Mouse (Mus musculus) hindbrain, embryonic 10.5 days (tissue): ENCODE results near the gene Gm26920. TPM values are rescaled to one million over a fixed set of nuclear protein-coding genes. Genes with fewer than 3 reads are reported as not detected.

Source experiments
- DNase-seq: peaks from one replicate; pipeline ENCODE4 v3.0.0-alpha.2; 2017; ENCODE audit warnings: low spot score
- H3K27ac ChIP-seq: fragments of 300-500 bp; sonication (generic); 2 replicates; pipeline ENCODE4 v1.5.1; 2016; ENCODE audit warnings: mild to moderate bottlenecking, moderate library complexity
- H3K27me3 ChIP-seq: fragments of 300-500 bp; sonication (generic); 2 replicates; pipeline ENCODE4 v1.6.1; 2016; ENCODE audit warnings: mild to moderate bottlenecking; ENCODE audit not compliant: poor library complexity, insufficient read depth, severe bottlenecking
- H3K36me3 ChIP-seq: fragments of 300-500 bp; sonication (generic); 2 replicates; pipeline ENCODE4 v1.6.1; 2016; ENCODE audit warnings: mild to moderate bottlenecking, moderate library complexity
- H3K4me1 ChIP-seq: fragments of 300-500 bp; sonication (generic); replicated peaks from 2 replicates; pipeline ENCODE4 v1.6.1; 2016; ENCODE audit warnings: mild to moderate bottlenecking
- H3K4me3 ChIP-seq: fragments of 300-500 bp; sonication (generic); 2 replicates; pipeline ENCODE4 v1.5.1; 2016; ENCODE audit warnings: mild to moderate bottlenecking, moderate library complexity
- H3K9me3 ChIP-seq: fragments of 300-500 bp; sonication (generic); 2 replicates; pipeline ENCODE4 v1.6.1; 2016; ENCODE audit warnings: mild to moderate bottlenecking, moderate library complexity
- WGBS: fragments of 180-500 bp; shearing (Covaris S2); methylation state at CpG from one replicate; pipeline ENCODE4 v1.1.7; 2016; 5-methylcytosine and 5-hydroxymethylcytosine counted together
- polyA plus RNA-seq: library from polyadenylated mRNA; unstranded; fragments of >200 nt; fragmentation: Nextera tagmentation; extraction: Ambion mirVana; gene quantifications from 2 replicates; pipeline ENCODE4 v1.2.1, GENCODE M21; 2016

Gene Gm26920
- polyA plus RNA-seq, 1 experiment from 2014 or later: 1.6 TPM

DNA sequence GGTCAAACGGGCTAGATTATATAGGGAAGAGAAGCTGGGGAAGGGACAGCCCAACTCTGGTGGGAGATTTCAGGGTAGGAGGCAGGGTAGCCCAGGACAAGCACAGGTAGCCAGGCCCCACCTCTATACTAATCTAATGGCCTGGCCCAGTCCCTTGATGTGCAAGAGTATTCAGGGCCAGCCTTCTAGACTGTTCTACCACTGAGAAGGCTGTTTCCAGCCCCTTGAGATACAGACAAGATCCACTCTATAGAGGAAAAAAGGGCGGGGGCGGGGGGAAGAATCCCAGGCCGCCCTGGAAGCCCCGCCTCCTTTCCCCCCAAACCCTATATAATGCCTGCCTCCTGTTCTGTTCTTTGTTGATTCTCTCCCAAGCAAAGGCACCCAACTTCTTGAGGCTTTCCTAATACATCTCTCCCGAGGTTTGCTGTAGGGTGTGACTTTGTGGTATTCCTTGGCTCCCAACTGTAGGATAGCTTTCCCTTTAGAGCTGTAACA, 3.8 kb upstream of the Gm26920 start:
- H3K27ac ChIP-seq: peak overlapping the region; percentile 98
- peaks cover 21% of the 10 kb centered on the region for H3K36me3 ChIP-seq
- peaks cover 30% of the 10 kb centered on the region for H3K4me1 ChIP-seq
- 0 out of 2 replicates have a peak, but pooled peaks cover 1% of the 10 kb centered on the region for H3K9me3 ChIP-seq
- no peak for DNase-seq
- no peaks in the 10 kb centered on the region for H3K27me3 ChIP-seq
- WGBS: 75% methylated on average over 6 of the region's 6 CpGs
- H3K4me3 ChIP-seq: peak overlapping the region; percentile 75

DNA sequence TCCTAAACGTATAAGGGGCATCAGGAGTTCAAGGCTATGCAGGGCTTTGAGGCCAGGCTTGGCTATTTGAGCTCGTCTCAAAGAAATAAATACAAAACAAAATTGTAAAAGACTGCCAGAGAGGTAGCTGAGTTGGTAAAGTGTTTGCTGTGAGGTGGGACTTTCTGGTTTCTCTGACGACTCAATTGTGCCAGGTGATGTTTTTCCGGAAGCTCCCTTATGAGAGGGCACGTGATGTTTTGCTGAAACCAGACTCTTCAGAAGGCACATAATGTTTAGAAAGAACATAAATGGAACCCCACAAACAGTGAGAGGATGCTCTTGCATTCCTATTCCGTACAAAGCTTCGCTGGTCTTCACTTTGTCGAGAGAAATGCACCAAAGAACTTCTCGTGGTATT, 2.5 kb upstream of the Gm26920 start:
- H3K36me3 ChIP-seq: peaks cover 9% of the 10 kb centered on the region
- no peaks in the 10 kb centered on the region for H3K9me3 ChIP-seq
- 82% methylated on average over 9 of the region's 9 CpGs for WGBS
- peaks cover 43% of the 10 kb centered on the region for H3K4me1 ChIP-seq
- no peaks in the 10 kb centered on the region for H3K27me3 ChIP-seq
- no peak overlapping the region for H3K27ac ChIP-seq
- H3K4me3 ChIP-seq: no peak overlapping the region
- no peak for DNase-seq

GRCm38 (mm10) chr7:30090970-30091585, 868 bp upstream of the Gm26920 start:
- H3K27ac ChIP-seq: peak overlapping the region; percentile 89
- WGBS: 9% methylated on average over 9 of the region's 9 CpGs
- no peak for DNase-seq
- H3K27me3 ChIP-seq: no peaks in the 10 kb centered on the region
- peak overlapping the region; percentile 66 for H3K4me3 ChIP-seq
- H3K4me1 ChIP-seq: peaks cover 38% of the 10 kb centered on the region
- no peaks in the 10 kb centered on the region for H3K9me3 ChIP-seq
- H3K36me3 ChIP-seq: peaks cover 14% of the 10 kb centered on the region

DNA sequence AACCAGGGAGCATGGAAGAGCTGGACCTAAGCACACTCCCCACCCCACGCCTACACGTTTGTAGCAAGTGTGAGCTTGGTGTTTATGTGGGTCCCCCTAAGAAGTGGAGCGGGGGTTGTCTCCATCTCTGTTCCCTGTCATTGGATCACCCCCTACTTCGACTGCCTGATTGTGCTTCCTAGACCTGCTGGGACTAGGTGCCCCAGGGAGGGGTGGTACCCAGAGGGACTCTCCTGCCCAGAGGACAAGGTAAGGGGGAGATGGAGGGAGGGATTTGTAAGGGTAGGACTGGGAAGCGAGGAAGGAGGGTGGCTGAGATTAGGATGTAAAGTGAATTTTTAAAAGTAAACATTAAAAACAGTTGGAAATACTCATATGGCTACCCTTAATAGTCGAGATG, 805 bp downstream of the Gm26920 start:
- peak overlapping the region; percentile 89 for H3K27ac ChIP-seq
- H3K4me3 ChIP-seq: peak overlapping the region; percentile 66
- DNase-seq: no peak
- peaks cover 9% of the 10 kb centered on the region; the same call in 1 of the 2 replicates for H3K9me3 ChIP-seq
- H3K27me3 ChIP-seq: no peaks in the 10 kb centered on the region
- peaks cover 33% of the 10 kb centered on the region for H3K4me1 ChIP-seq
- peaks cover 30% of the 10 kb centered on the region for H3K36me3 ChIP-seq
- 21% methylated on average over 6 of the region's 6 CpGs for WGBS

DNA sequence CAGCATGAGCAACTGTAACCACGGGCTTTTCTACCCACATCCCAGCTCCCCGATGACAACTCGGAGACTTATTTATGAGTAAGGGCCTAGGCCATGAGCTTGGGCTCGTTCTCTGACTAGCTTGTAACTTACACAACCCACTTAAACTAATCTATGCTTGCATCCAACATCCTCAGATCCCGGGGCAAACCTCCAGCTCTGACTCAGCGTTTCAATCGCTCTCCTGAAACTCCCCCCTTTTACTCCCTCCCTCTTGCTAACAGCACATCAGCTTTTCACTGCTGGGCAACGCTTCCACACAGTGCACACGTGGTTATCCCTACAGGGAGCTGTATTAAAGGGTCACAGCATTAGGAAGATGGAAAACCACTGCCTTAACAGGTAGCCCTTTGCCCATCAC, 3.7 kb downstream of the Gm26920 start:
- Histone ChIP-seq H3K4me3 (no peak overlapping the region), H3K36me3 (peaks cover 59% of the 10 kb centered on the region), H3K27me3 (no peaks in the 10 kb centered on the region), H3K4me1 (peaks cover 27% of the 10 kb centered on the region), H3K27ac (no peak overlapping the region), H3K9me3 (peaks cover 9% of the 10 kb centered on the region; the same call in 1 of the 2 replicates)
- no peak for DNase-seq
- WGBS: 93% methylated on average over 9 of the region's 9 CpGs

- Histone ChIP-seq H3K4me3 (peak within 1 kb of the TSS; percentile 83), H3K27me3 (no peaks in the 10 kb centered on the region), H3K27ac (peak within 1 kb of the TSS; percentile 92), H3K36me3 (peaks cover 58% of the 10 kb centered on the region), H3K4me1 (peaks cover 14% of the 10 kb centered on the region), H3K9me3 (no peaks in the 10 kb centered on the region)
- WGBS: under 1% methylated on average over 50 of the region's 50 CpGs
- peak; percentile 91 for DNase-seq
Measured at GRCm38 (mm10) chr7:30072146-30073028, 17.8 kb downstream of the Gm26920 start, which contains the start of gene Zfp82. Zfp82 (minus strand) TSS chr7:30072900.

GRCm38 (mm10) chr7:30064622-30065021, 25.6 kb downstream of the Gm26920 start:
- DNase-seq: no peak
- no peaks in the 10 kb centered on the region for H3K9me3 ChIP-seq
- no peak overlapping the region for H3K27ac ChIP-seq
- H3K36me3 ChIP-seq: peaks cover 88% of the 10 kb centered on the region
- no peaks in the 10 kb centered on the region for H3K27me3 ChIP-seq
- no peaks in the 10 kb centered on the region for H3K4me1 ChIP-seq
- H3K4me3 ChIP-seq: no peak overlapping the region
- 82% methylated on average over 5 of the region's 5 CpGs for WGBS

GRCm38 (mm10) chr7:30062478-30062877, 27.7 kb downstream of the Gm26920 start:
- Histone ChIP-seq H3K27ac (no peak overlapping the region), H3K36me3 (peaks cover 86% of the 10 kb centered on the region), H3K9me3 (no peaks in the 10 kb centered on the region), H3K4me3 (no peak overlapping the region), H3K4me1 (no peaks in the 10 kb centered on the region), H3K27me3 (no peaks in the 10 kb centered on the region)
- 80% methylated on average over 5 of the region's 5 CpGs for WGBS
- DNase-seq: peak; percentile 21

- Histone ChIP-seq H3K9me3 (no peaks in the 10 kb centered on the region), H3K4me3 (no peak overlapping the region), H3K27ac (no peak overlapping the region), H3K4me1 (no peaks in the 10 kb centered on the region), H3K27me3 (no peaks in the 10 kb centered on the region), H3K36me3 (peaks cover 93% of the 10 kb centered on the region)
- DNase-seq: no peak
- WGBS: 93% methylated on average over 6 of the region's 6 CpGs
Measured at GRCm38 (mm10) chr7:30060341-30060740, 29.9 kb downstream of the Gm26920 start.

DNA sequence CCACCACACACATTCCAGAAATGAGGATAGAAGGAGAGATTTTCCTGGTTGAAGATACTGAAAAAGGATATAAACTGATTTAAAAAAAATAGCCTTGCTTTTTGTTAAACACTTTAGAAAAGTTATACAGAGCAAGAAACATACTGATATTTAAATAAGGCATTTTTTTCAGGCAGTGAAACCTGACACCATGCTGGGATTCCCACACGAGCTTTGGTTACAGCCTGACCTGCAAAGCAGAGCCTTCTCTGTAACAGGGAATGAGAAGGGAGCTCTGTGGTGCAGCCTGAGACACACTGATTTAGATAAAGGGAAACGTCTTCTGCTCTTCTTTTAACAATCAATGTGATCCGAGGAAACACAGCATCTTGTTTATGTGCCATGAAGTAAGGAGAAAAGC, 36.6 kb downstream of the Gm26920 start:
- Histone ChIP-seq H3K4me1 (peaks cover 16% of the 10 kb centered on the region), H3K27me3 (no peaks in the 10 kb centered on the region), H3K9me3 (no peaks in the 10 kb centered on the region), H3K36me3 (peaks cover 45% of the 10 kb centered on the region), H3K4me3 (no peak overlapping the region), H3K27ac (no peak overlapping the region)
- DNase-seq: no peak
- 9% methylated on average over 3 of the region's 3 CpGs for WGBS

DNA sequence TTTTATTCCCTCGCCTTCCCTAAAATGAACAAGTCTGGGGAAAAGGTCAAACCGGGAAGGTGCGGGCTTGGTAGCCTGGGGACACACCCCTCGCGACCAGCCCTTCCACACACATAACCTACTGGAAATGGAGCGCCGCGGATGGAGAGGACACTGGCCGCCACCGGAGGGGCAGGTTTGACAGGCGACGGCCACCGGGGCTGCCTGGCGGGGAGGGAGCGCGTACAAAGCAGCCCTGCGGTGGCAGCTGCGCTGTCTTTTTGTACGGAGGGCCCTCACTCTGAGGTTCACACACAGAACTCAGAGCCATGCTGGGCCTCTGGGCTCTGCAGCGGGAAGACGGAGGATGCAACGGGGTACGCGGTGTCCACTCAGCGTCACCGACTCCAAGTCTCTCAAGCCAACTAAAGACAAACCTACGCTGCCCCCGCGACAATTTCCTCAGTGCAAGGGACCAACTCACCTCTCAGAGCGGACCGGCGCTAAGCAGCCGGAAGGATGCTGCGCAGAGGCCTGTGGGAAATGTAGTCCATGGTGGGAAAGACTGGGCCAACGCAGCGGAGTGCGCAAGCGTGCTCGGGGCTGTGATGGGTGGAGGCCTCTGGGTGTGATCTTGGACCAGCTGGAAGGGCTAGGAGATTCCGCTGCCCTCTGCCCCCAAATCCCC, 39.2 kb downstream of the Gm26920 start, which contains the start of gene Zfp14:
Zfp14 (minus strand) TSS at position 499 of the 667 bp plus-strand sequence.
- H3K36me3 ChIP-seq: peaks cover 21% of the 10 kb centered on the region
- peaks cover 16% of the 10 kb centered on the region for H3K4me1 ChIP-seq
- peak within 1 kb of the TSS; percentile 90 for H3K27ac ChIP-seq
- H3K27me3 ChIP-seq: no peaks in the 10 kb centered on the region
- DNase-seq: peak; percentile 90
- under 1% methylated on average over 40 of the region's 40 CpGs for WGBS
- H3K9me3 ChIP-seq: no peaks in the 10 kb centered on the region
- H3K4me3 ChIP-seq: peak within 1 kb of the TSS; percentile 82

DNA sequence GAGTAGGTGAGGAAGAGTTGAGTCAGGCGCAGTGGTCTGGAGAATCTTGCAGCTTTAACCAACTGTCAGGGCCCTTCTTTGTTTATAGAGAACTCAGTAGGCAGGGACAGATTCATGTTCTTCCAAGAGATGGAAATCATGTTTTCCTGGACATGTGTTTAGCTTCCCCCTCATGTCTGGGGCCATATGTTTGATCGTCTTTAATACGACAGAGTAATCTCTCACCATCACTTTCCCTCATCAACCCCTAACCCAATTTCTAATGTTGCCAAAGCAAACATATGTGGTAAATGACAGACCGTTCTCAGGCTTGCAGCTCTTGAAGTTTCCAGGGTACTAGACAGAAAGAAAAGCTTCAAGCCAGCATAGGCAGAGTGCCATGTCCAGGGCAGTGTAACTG, 42.1 kb downstream of the Gm26920 start:
- 96% methylated on average over 4 of the region's 4 CpGs for WGBS
- H3K4me3 ChIP-seq: no peak overlapping the region
- no peaks in the 10 kb centered on the region for H3K27me3 ChIP-seq
- peaks cover 10% of the 10 kb centered on the region for H3K36me3 ChIP-seq
- no peak for DNase-seq
- H3K4me1 ChIP-seq: peaks cover 16% of the 10 kb centered on the region
- H3K9me3 ChIP-seq: no peaks in the 10 kb centered on the region
- H3K27ac ChIP-seq: no peak overlapping the region
